Mouse (Mus musculus) small intestine, adult 2 months (tissue): ENCODE measurements around the gene Fbn1. TPM values are rescaled to one million over a fixed set of nuclear protein-coding genes. Genes with fewer than 3 reads are reported as not detected.

ENCODE experiments used
- H3K27ac ChIP-seq: fragments of 200-500 bp; 2 replicates; pipeline ENCODE4 v1.5.1; 2012; ENCODE audit warnings: low read depth, low read length, control low read depth, inconsistent platforms; ENCODE audit not compliant: insufficient read depth
- H3K27me3 ChIP-seq: fragments of 200-500 bp; 2 replicates; pipeline ENCODE4 v1.6.1; 2012; ENCODE audit warnings: mild to moderate bottlenecking, moderate library complexity, low read length, inconsistent platforms; ENCODE audit not compliant: control insufficient read depth, insufficient read depth
- H3K36me3 ChIP-seq: fragments of 200-500 bp; 2 replicates; pipeline ENCODE4 v1.6.1; 2012; ENCODE audit warnings: mild to moderate bottlenecking, low read length, control low read depth, inconsistent platforms; ENCODE audit not compliant: control insufficient read depth, insufficient read depth
- H3K4me1 ChIP-seq: fragments of 200-500 bp; 2 replicates; pipeline ENCODE4 v1.6.1; 2012; ENCODE audit warnings: low read length, inconsistent platforms, mixed read lengths; ENCODE audit not compliant: control insufficient read depth, insufficient read depth, insufficient read length
- H3K4me3 ChIP-seq: fragments of 200-500 bp; 2 replicates; pipeline ENCODE4 v1.5.1; 2012; ENCODE audit warnings: low read depth, mild to moderate bottlenecking, control low read depth, inconsistent platforms, low read length, moderate library complexity
- CTCF ChIP-seq: fragments of 200-500 bp; IDR thresholded peaks from 2 replicates; pipeline ENCODE4 v1.5.1; 2012; ENCODE audit warnings: low read depth, mild to moderate bottlenecking, control low read depth, inconsistent platforms, low read length, moderate library complexity, mixed read lengths; ENCODE audit not compliant: insufficient replicate concordance, insufficient read length; ENCODE audit errors: extremely low read depth
- POLR2A ChIP-seq: fragments of 200-500 bp; IDR thresholded peaks from 2 replicates; pipeline ENCODE4 v1.6.1; 2012; ENCODE audit warnings: low read depth, mild to moderate bottlenecking, control low read depth, inconsistent platforms, low read length, moderate library complexity
- WGBS: fragments of 180-500 bp; shearing (Covaris S2); methylation state at CpG from one replicate; pipeline ENCODE4 v1.1.7; 2018; 5-methylcytosine and 5-hydroxymethylcytosine counted together
- polyA plus RNA-seq: library from polyadenylated mRNA; depleted of rRNA; stranded (reverse); fragments of >200 nt; gene quantifications from 2 replicates; pipeline ENCODE4 v1.2.3, GENCODE M21; 2012

The Fbn1 gene
- polyA plus RNA-seq, 1 experiment: 5.1 TPM

GRCm38 (mm10) chr2:125356486-125356885 lies 151.3 kb downstream of the Fbn1 start:
- TF ChIP-seq POLR2A (no peak), CTCF (no peak)
- no peak overlapping the region for H3K4me3 ChIP-seq
- peak overlapping the region; percentile 50; the same call in 1 of the 2 replicates for H3K27ac ChIP-seq
- H3K4me1 ChIP-seq: no peaks in the 10 kb centered on the region
- WGBS: 52% methylated on average over 3 of the region's 3 CpGs
- H3K27me3 ChIP-seq: no peaks in the 10 kb centered on the region
- H3K36me3 ChIP-seq: no peaks in the 10 kb centered on the region; the same call in 1 of the 2 replicates

- 72% methylated on average over 5 of the region's 5 CpGs for WGBS
- Histone ChIP-seq H3K4me1 (no peaks in the 10 kb centered on the region), H3K27me3 (no peaks in the 10 kb centered on the region), H3K36me3 (no peaks in the 10 kb centered on the region; the same call in 1 of the 2 replicates), H3K4me3 (no peak overlapping the region), H3K27ac (peak overlapping the region; percentile 50; the same call in 1 of the 2 replicates)
- no peak for TF ChIP-seq CTCF
- no peak for TF ChIP-seq POLR2A
These were observed 151.7 kb downstream of the Fbn1 start for GRCm38 (mm10) chr2:125356068-125356467.

GRCm38 (mm10) chr2:125355216-125355971 lies 152.4 kb downstream of the Fbn1 start:
- 60% methylated on average over 11 of the region's 11 CpGs for WGBS
- TF ChIP-seq POLR2A: no peak
- TF ChIP-seq CTCF: no peak
- no peak overlapping the region for H3K27ac ChIP-seq

GRCm38 (mm10) chr2:125354587-125354986 lies 153.2 kb downstream of the Fbn1 start:
- no peaks in the 10 kb centered on the region for H3K27me3 ChIP-seq
- no peak overlapping the region for H3K27ac ChIP-seq
- H3K4me1 ChIP-seq: no peaks in the 10 kb centered on the region
- H3K4me3 ChIP-seq: no peak overlapping the region
- WGBS: 78% methylated on average over 11 of the region's 11 CpGs
- no peaks in the 10 kb centered on the region; the same call in 1 of the 2 replicates for H3K36me3 ChIP-seq
- no peak for TF ChIP-seq POLR2A

More at GRCm38 (mm10) chr2:125355216-125355971, 152.4 kb downstream of the Fbn1 start:
- Histone ChIP-seq H3K4me1 (no peaks in the 10 kb centered on the region), H3K4me3 (no peak overlapping the region), H3K27me3 (no peaks in the 10 kb centered on the region), H3K36me3 (no peaks in the 10 kb centered on the region; the same call in 1 of the 2 replicates)

- Histone ChIP-seq H3K4me3 (no peak overlapping the region), H3K36me3 (no peaks in the 10 kb centered on the region), H3K4me1 (no peaks in the 10 kb centered on the region), H3K27me3 (no peaks in the 10 kb centered on the region), H3K27ac (no peak overlapping the region)
- 75% methylated on average over 5 of the region's 5 CpGs for WGBS
- TF ChIP-seq CTCF (no peak), POLR2A (no peak)
These were observed 158.6 kb downstream of the Fbn1 start for GRCm38 (mm10) chr2:125349144-125349543.

- no peak overlapping the region for H3K4me3 ChIP-seq
- no peaks in the 10 kb centered on the region; the same call in 1 of the 2 replicates for H3K36me3 ChIP-seq
- no peaks in the 10 kb centered on the region for H3K4me1 ChIP-seq
- H3K27ac ChIP-seq: no peak overlapping the region
- 57% methylated on average over 21 of the region's 21 CpGs for WGBS
- TF ChIP-seq POLR2A: no peak
- no peak for TF ChIP-seq CTCF
- H3K27me3 ChIP-seq: no peaks in the 10 kb centered on the region
These were observed 165.4 kb downstream of the Fbn1 start for GRCm38 (mm10) chr2:125342181-125342950.

- WGBS: 82% methylated on average over 5 of the region's 5 CpGs
- Histone ChIP-seq H3K4me3 (no peak overlapping the region), H3K36me3 (no peaks in the 10 kb centered on the region; the same call in 1 of the 2 replicates), H3K4me1 (no peaks in the 10 kb centered on the region), H3K27ac (no peak overlapping the region), H3K27me3 (no peaks in the 10 kb centered on the region)
- TF ChIP-seq POLR2A (no peak), CTCF (no peak)
These were observed 167.4 kb downstream of the Fbn1 start for GRCm38 (mm10) chr2:125340381-125340780.
